Mouse (Mus musculus) kidney, postnatal 4 days (tissue): ENCODE measurements around the gene 1500009C09Rik.

Source experiments
- DNase-seq, 2 experiments: peaks; one replicate each; pipeline ENCODE4 v3.0.0; 2021; ENCODE audit warnings: mixed read lengths in 2 of 2

1500009C09Rik gene

DNA sequence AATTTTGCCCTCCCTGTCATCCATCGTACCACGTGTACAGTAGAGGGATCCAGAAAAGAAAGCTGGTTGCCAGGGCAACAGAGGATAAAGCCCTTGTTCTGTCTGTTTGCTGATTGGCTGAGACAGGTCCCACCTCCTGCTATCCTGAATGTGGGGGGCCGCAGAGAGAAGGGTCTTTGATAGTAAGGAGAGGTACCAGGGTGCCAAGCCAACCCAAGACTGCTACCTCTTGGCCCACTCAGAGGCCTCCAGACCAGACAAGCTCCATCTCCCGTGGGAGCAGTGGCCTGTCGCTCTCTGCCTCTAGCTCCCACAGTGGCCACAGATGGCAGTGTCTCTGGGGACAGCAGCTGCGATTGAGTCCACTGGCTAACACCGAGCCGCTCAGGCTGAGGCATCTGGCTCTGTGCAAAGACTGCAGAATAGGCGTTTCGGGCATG lies 3.8 kb downstream of the 1500009C09Rik start:
- DNase-seq, result no peak

DNA sequence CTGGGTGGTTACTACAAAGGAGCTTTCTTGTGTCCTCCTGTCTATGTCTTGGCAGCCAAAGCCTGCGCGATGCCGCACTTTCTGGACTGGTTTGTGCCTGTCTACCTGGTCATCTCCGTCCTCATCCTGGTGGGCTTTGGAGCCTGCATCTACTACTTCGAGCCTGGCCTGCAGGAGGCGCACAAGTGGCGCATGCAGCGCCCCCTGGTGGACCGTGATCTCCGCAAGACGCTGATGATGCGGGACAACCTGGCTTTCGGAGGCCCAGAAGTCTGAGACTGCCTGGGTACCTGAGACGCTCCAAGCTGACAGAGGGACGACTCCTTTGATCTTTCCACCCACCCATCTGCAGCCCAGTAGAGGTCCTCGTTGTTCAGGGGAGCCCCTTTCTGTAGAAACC lies 7.3 kb downstream of the 1500009C09Rik start:
- peak; percentile 87 to 90 for DNase-seq

GRCm38 (mm10) chr15:82266356-82266755 lies 14.2 kb downstream of the 1500009C09Rik start:
- peak; percentile 84 to 85 for DNase-seq

- DNase-seq, result no peak
These were observed 16.0 kb downstream of the 1500009C09Rik start for GRCm38 (mm10) chr15:82268185-82268584.

DNA sequence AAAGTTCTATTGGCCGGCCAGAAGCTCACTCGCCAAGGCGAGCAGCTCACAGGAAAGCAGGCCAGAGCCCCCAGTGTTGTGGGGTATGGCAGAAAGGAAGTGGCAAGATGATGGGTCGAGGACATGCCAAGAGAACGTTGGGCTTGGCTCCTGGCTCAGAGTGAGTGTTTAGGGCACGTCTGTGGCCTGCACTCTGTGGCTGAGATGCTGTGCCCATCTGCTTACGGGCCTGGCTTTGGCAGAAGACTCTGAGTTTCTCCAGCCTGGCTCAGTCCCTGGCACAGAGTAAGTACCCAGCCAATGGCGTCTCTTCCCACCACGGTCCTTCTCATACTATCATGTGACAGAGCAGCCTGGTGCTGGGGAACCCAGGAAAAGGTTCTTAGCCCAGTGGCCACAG lies 16.6 kb downstream of the 1500009C09Rik start:
- DNase-seq, result no peak

DNA sequence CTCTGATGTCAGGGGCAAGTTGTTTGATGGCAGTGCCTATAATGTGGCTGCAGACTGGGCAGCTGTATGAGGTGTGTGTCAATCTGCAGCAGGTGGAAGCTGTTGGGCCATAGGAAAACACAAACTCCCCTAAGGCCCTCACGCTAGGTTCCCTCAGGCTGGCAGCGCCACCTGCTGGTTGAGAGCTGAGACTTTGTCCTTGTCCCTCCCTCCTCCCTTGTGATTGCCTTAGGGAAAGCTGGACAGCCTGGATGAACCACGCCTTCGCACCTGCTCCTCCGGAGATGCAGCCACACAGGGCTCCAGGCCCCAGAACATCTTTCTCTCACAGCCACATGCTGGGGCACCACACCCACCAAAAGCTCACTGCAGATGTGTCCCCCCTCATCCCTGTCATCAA lies 19.0 kb downstream of the 1500009C09Rik start:
- DNase-seq, result peak; percentile 90

DNA sequence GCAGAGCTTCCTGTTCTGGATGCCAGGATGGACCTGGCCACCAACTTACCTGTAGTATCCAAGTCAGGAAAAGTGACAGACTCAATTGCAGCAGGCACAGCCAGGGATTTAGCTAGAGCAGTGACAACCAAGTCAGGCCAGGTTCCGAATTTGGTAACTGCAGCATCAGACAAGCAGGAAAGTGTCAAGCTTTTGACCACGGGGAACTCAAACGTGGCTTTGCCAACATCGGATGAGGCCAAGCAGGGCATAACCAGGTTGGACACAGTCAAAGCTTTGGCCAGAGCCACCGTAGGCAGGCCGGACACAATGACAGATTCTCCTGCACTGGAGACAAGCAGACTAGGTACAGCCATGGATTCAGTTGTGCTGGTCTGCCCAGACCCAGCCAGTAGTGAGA lies 20.1 kb downstream of the 1500009C09Rik start:
- DNase-seq, result no peak

DNA sequence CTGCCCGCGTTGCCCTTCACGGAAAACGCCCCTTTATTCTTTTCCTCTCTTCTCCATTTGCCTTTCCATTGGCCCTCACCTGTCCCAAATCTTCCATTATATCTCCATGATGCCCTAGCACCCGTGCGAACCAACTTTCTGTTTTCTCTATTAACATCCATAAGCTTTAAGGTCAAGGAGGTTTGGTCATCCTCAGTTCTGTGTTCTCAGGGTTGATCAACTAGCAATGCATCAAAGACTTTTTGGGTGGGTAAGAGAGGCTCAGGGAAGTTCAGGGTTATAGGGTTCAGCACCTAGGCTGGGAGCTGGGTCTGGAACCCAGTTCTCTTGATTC lies 22.4 kb downstream of the 1500009C09Rik start, which contains the start of gene Sept3:
Gene Sept3 (plus strand): TSS at position 301 of the 334 bp plus-strand sequence.
- no peak for DNase-seq

DNA sequence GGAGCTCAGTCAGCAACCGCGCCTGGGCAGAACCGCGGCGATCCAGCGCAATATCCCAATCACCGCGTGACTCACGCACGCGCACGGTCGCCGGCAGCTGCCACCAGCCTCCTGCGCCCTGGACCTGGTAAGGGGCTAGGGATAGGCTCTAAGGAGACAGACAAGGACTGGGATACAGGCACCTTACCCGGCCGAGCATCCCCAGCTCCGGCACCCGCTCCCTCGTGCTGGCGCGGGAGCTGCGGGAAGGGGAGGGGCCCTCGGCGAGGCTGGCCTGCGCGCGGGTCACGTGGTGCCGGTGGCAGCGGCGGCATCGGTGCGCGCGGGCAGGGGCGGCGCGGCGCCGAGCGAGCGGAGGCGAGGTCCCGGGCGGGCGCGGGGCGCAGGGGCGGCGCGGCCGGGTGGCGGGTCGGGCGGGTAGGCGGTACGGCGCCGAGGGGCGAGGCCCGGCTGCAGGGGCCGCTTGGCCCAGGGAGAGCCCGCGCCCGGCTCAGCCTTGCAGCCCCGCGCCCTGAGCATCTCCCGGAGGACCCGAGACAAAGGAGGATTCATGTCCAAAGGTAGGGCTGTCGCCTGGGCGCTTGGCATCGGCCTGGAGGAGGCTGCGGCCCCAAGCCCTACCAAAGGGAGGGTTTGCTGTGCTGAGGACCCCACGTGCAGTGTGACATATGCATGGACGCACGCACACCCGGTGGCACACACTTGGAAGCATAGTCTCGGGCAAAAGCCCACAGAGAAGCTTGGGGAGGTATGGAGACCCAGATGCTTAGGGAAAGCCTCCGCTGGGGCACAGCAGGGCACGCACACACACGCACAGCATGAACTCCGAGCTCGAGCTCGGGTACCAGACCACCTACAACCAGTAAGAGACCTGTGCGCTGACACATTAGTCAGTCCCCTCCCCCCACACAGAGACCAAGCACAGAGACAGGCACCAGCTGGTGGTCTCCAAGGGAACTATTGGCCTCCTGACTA lies 23.0 kb downstream of the 1500009C09Rik start:
- peak; percentile 37 to 56 for DNase-seq

- DNase-seq, result no peak
These were observed 25.4 kb downstream of the 1500009C09Rik start for GRCm38 (mm10) chr15:82277591-82277990.

DNA sequence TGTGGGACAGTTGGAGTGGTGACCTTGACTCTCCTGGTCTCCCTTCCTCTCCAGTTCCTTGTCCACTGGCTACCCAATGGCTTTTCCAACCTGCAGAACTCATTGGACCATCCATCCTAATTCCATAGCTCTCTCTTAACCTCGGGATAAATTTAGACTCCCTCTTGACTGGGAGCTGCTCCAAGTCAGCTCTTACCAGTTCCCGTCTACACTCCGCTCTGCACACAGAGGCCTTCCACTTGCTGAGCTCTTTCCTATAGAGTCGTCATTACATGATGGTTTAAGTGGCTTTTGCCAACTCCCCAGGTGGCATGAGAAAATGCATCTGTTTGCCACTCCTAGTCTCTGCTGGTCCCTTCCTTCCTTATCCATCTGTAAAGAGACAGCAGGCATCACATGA lies 28.4 kb downstream of the 1500009C09Rik start:
- DNase-seq, result no peak

GRCm38 (mm10) chr15:82286157-82286556 lies 34.0 kb downstream of the 1500009C09Rik start:
- DNase-seq, result no peak

GRCm38 (mm10) chr15:82290252-82290651 lies 38.1 kb downstream of the 1500009C09Rik start:
- DNase-seq, result no peak

- no peak for DNase-seq
These were observed 40.7 kb downstream of the 1500009C09Rik start for GRCm38 (mm10) chr15:82292851-82293250.

GRCm38 (mm10) chr15:82293271-82293711 lies 41.1 kb downstream of the 1500009C09Rik start:
- peak; percentile 41 to 52 for DNase-seq

- DNase-seq, result peak; percentile 22 to 31
These were observed 41.9 kb downstream of the 1500009C09Rik start for GRCm38 (mm10) chr15:82294059-82294458.

DNA sequence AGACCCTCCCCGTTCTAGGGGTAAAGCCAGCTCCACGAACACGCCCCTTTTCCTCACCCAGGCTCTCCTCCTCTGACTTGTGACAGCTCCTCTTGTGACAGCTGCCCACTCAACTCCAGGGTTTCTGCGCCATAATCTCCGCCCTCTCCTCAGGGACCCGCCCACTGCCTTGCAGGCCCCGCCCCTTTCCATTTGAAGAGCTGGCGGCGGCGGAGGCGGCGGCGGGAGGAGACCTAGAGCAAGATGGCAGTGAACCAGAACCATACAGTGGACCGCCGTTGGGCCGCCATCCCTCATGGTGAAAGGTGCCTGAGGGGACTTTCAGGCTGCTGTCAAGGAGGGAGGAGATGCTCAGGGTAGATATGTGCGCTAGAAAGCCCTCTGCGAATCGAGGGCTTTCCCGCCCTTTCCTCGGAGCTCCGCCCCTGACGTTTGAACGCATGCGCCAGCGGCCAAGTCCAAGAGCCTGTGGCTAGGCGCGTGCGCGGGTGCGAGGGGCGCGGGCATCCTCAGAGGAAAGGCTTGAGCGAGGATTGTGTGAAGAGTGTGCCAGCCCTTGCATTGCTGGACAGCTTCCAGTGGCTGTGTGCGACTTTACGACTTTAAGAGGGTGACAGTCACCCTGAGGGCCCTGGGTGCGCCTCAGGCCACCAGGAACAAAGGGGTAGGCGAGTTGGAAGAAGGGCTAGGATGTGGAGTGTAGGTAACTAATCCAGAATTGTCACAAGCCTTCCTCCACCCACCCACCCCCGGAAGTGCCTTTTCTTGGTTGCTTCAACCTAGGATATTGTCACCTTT lies 46.8 kb downstream of the 1500009C09Rik start, which contains the start of gene Wbp2nl:
Gene Wbp2nl (plus strand): TSS at position 191 of the 798 bp plus-strand sequence.
- DNase-seq, result peak; percentile 30 to 55

DNA sequence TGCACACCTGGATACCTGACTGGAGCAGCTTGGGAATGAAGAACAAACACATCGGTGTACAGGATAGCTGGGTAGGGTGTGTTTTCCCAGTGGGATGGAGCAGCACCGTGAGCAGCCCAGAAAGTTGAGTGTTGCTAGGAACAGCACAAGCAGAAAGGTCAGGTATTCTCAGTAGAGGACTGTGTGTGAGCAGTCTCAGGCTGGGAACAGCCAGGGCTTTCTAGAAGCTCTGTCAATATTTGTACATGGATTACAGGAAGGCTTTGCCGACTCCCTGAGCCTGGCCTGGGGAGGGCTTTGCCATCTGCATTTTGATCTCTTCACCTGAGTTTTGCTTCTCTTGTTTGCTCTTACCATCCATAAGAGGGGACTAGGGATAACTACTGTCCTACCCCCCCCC lies 54.9 kb downstream of the 1500009C09Rik start:
- DNase-seq, result no peak

DNA sequence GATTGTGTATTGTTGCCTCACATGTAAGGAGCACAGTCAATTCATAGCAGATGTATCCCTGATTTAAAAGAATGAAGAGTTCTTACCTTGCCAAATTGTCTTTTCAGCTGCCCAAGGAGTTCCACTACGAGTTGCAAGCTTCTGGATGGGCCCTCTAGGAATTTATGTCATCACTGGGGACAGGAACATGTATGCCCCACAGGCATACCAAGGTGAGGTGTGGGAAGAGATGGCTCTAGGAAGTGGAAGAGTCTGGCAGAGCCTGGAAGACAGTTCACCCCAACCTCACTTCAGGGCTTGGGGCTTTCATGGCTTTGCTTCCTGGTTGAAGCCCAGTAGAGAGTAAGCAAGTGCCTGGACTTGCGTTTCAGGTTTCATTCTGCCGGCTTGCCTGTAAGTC lies 56.2 kb downstream of the 1500009C09Rik start:
- DNase-seq, result no peak
